Mouse (Mus musculus) liver, embryonic 11.5 days (tissue): Measurements from ENCODE around the gene Draxin. TPM values are rescaled to one million over a fixed set of nuclear protein-coding genes. Genes with fewer than 3 reads are reported as not detected.

Experiments
- ATAC-seq: fragments of 200-750 bp; cut with Nextera tagmentation; replicated peaks from 2 replicates; pipeline ENCODE4 v1.8.0; 2017; ENCODE audit warnings: moderate number of reproducible peaks, mild to moderate bottlenecking, moderate TSS enrichment, moderate library complexity; ENCODE audit not compliant: low FRiP score
- DNase-seq: peaks from one replicate; pipeline ENCODE4 v3.0.0-alpha.2; 2017; ENCODE audit warnings: low spot score
- H3K27ac ChIP-seq: fragments of 300-500 bp; sonication (generic); 2 replicates; pipeline ENCODE4 v1.5.1; 2014; ENCODE audit warnings: mild to moderate bottlenecking, low read depth, low read length, control low read depth
- H3K27me3 ChIP-seq: fragments of 300-500 bp; sonication (generic); replicated peaks from 2 replicates; pipeline ENCODE4 v1.6.1; 2014; ENCODE audit warnings: low read length, mixed read lengths; ENCODE audit not compliant: control insufficient read depth, insufficient read depth
- H3K36me3 ChIP-seq: fragments of 300-500 bp; sonication (generic); 2 replicates; pipeline ENCODE4 v1.6.1; 2014; ENCODE audit warnings: mild to moderate bottlenecking, low read length, moderate library complexity, mixed read lengths; ENCODE audit not compliant: control insufficient read depth, insufficient read depth
- H3K4me1 ChIP-seq: fragments of 300-500 bp; sonication (generic); replicated peaks from 2 replicates; pipeline ENCODE4 v1.6.1; 2014; ENCODE audit warnings: low read length, mixed read lengths; ENCODE audit not compliant: control insufficient read depth, insufficient read depth
- H3K4me2 ChIP-seq: fragments of 300-500 bp; sonication (generic); 2 replicates; pipeline ENCODE4 v1.6.1; 2014; ENCODE audit warnings: mild to moderate bottlenecking, control low read depth, moderate library complexity
- H3K4me3 ChIP-seq: fragments of 300-500 bp; sonication (generic); 2 replicates; pipeline ENCODE4 v1.5.1; 2014; ENCODE audit warnings: low read depth, low read length, control low read depth
- H3K9ac ChIP-seq: fragments of 300-500 bp; sonication (generic); 2 replicates; pipeline ENCODE4 v1.6.1; 2014; ENCODE audit warnings: low read depth, low read length, control low read depth
- H3K9me3 ChIP-seq: fragments of 300-500 bp; sonication (generic); 2 replicates; pipeline ENCODE4 v1.6.1; 2016; ENCODE audit warnings: low read length, inconsistent platforms, mixed read lengths; ENCODE audit not compliant: control insufficient read depth
- WGBS: fragments of 180-500 bp; shearing (Covaris S2); extraction: QIAGEN DNeasy Blood & Tissue Kit; methylation state at CpG from one replicate; pipeline ENCODE4 v1.1.7; 2014; 5-methylcytosine and 5-hydroxymethylcytosine counted together
- polyA plus RNA-seq: library from polyadenylated mRNA; unstranded; fragments of >200 nt; fragmentation: Nextera tagmentation; extraction: Ambion mirVana; gene quantifications from 2 replicates; pipeline ENCODE4 v1.2.1, GENCODE M21; 2014

The Draxin gene
- polyA plus RNA-seq, 1 experiment from 2014 or later, result 0.12 TPM

GRCm38 (mm10) chr4:148098666-148099065 is 31.8 kb downstream of the Draxin start:
- Histone ChIP-seq H3K9me3 (no peaks in the 10 kb centered on the region), H3K4me3 (no peak overlapping the region), H3K4me2 (no peak overlapping the region), H3K27ac (no peak overlapping the region), H3K36me3 (no peaks in the 10 kb centered on the region), H3K4me1 (no peaks in the 10 kb centered on the region), H3K9ac (no peak overlapping the region), H3K27me3 (no peaks in the 10 kb centered on the region)
- ATAC-seq, result no peak
- 61% methylated on average over 3 of the region's 3 CpGs for WGBS
- DNase-seq, result no peak

GRCm38 (mm10) chr4:148097936-148098335 is 32.6 kb downstream of the Draxin start:
- H3K27me3 ChIP-seq, result no peaks in the 10 kb centered on the region

GRCm38 (mm10) chr4:148095081-148095480 is 35.4 kb downstream of the Draxin start:
- no peaks in the 10 kb centered on the region for H3K36me3 ChIP-seq
- no peak overlapping the region for H3K4me3 ChIP-seq
- H3K9ac ChIP-seq, result no peak overlapping the region
- no peaks in the 10 kb centered on the region for H3K27me3 ChIP-seq
- no peak overlapping the region for H3K4me2 ChIP-seq
- no peaks in the 10 kb centered on the region for H3K4me1 ChIP-seq
- 76% methylated on average over 4 of the region's 4 CpGs for WGBS
- no peak for ATAC-seq
- DNase-seq, result no peak
- no peaks in the 10 kb centered on the region for H3K9me3 ChIP-seq
- no peak overlapping the region for H3K27ac ChIP-seq

More at GRCm38 (mm10) chr4:148097936-148098335, 32.6 kb downstream of the Draxin start:
- DNase-seq, result no peak
- Histone ChIP-seq H3K4me1 (no peaks in the 10 kb centered on the region), H3K9ac (no peak overlapping the region), H3K4me2 (no peak overlapping the region), H3K9me3 (no peaks in the 10 kb centered on the region), H3K36me3 (no peaks in the 10 kb centered on the region), H3K27ac (no peak overlapping the region), H3K4me3 (no peak overlapping the region)
- ATAC-seq, result no peak
- 88% methylated on average over 2 of the region's 2 CpGs for WGBS

- H3K27ac ChIP-seq, result no peak overlapping the region
- no peak for ATAC-seq
- WGBS, result 79% methylated on average over 5 of the region's 5 CpGs
Observed at GRCm38 (mm10) chr4:148094161-148094560, 36.3 kb downstream of the Draxin start.

GRCm38 (mm10) chr4:148092551-148093271 is 37.8 kb downstream of the Draxin start:
- Histone ChIP-seq H3K27ac (no peak overlapping the region), H3K9ac (no peak overlapping the region), H3K27me3 (no peaks in the 10 kb centered on the region), H3K4me1 (0 out of 2 replicates have a peak, but pooled peaks cover 2% of the 10 kb centered on the region), H3K4me2 (no peak overlapping the region), H3K36me3 (no peaks in the 10 kb centered on the region), H3K9me3 (no peaks in the 10 kb centered on the region), H3K4me3 (no peak overlapping the region)
- DNase-seq (no peak), ATAC-seq (no peak)
- 85% methylated on average over 11 of the region's 11 CpGs for WGBS

More at GRCm38 (mm10) chr4:148094161-148094560, 36.3 kb downstream of the Draxin start:
- no peak overlapping the region for H3K9ac ChIP-seq
- H3K9me3 ChIP-seq, result no peaks in the 10 kb centered on the region
- no peak overlapping the region for H3K4me3 ChIP-seq
- no peak for DNase-seq
- no peaks in the 10 kb centered on the region for H3K27me3 ChIP-seq
- no peaks in the 10 kb centered on the region for H3K4me1 ChIP-seq
- no peak overlapping the region for H3K4me2 ChIP-seq
- no peaks in the 10 kb centered on the region for H3K36me3 ChIP-seq

- Histone ChIP-seq H3K27me3 (no peaks in the 10 kb centered on the region), H3K9ac (no peak overlapping the region), H3K4me2 (no peak overlapping the region), H3K27ac (no peak overlapping the region), H3K4me1 (peaks cover 13% of the 10 kb centered on the region), H3K4me3 (no peak overlapping the region), H3K36me3 (no peaks in the 10 kb centered on the region), H3K9me3 (no peaks in the 10 kb centered on the region)
- DNase-seq (no peak), ATAC-seq (no peak)
- 86% methylated on average over 1 of the region's 1 CpGs for WGBS
Observed at GRCm38 (mm10) chr4:148091181-148091580, 39.3 kb downstream of the Draxin start.

- DNase-seq (no peak), ATAC-seq (no peak)
- Histone ChIP-seq H3K4me1 (peaks cover 30% of the 10 kb centered on the region), H3K4me2 (no peak overlapping the region), H3K36me3 (no peaks in the 10 kb centered on the region), H3K9ac (no peak overlapping the region), H3K27me3 (no peaks in the 10 kb centered on the region), H3K27ac (no peak overlapping the region), H3K9me3 (no peaks in the 10 kb centered on the region), H3K4me3 (no peak overlapping the region)
- WGBS, result 81% methylated on average over 4 of the region's 4 CpGs
Observed at GRCm38 (mm10) chr4:148089166-148089565, 41.3 kb downstream of the Draxin start.

- peak within 1 kb of the TSS; percentile 65 for H3K27ac ChIP-seq
- H3K27me3 ChIP-seq, result no peaks in the 10 kb centered on the region
- H3K4me1 ChIP-seq, result peaks cover 41% of the 10 kb centered on the region
- ATAC-seq, result peak; percentile 85
- peak within 1 kb of the TSS; percentile 86 for H3K4me2 ChIP-seq
- 8% methylated on average over 34 of the region's 34 CpGs for WGBS
- peak within 1 kb of the TSS; percentile 89 for H3K9ac ChIP-seq
- peak within 1 kb of the TSS; percentile 84 for H3K4me3 ChIP-seq
- DNase-seq, result peak; percentile 84
- 0 out of 2 replicates have a peak, but pooled peaks cover 2% of the 10 kb centered on the region for H3K36me3 ChIP-seq
- H3K9me3 ChIP-seq, result no peaks in the 10 kb centered on the region
Observed at GRCm38 (mm10) chr4:148087907-148088527, 42.5 kb downstream of the Draxin start, which contains the start of gene Agtrap. Gene Agtrap (minus strand): TSS chr4:148088031.
